In the genomic region with DNA sequence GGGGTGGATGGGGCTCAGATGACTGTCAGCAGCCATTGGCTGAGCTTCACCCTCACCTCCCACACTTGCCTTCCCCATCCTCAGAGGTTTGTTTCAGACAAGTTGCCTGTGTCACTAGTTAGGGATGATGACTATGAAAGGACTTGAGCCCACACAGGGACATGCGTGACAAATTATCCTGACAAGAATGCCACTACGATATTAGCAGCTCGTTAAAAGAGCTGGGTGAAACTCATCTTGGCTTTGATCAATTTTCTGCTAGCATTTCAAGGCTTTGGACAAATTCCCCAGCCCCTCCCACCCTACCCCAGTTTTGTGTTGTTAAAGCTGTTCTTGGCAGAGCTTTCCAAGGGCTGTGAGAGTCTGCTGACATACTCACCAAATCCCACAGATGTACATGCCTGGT, we compare ENCODE assay signal across 10 mouse cellular contexts.
DNase-seq lines count a peak whose midpoint lies in the region; ATAC-seq lines count a peak whose summit lies in the region.
"Had no signal": no experiment of that assay in that cellular context is flagged by ENCODE, and none has a peak within 500 bp of the region (broad histone marks: within the 10 kb centered on the region; RNA-seq: fewer than 3 reads in every experiment).

No protein-coding gene starts in this region.

- H3K36me3 ChIP-seq in forebrain, embryonic 12.5 days (replicated peaks) = no peaks in the 10 kb centered on the region
- no peaks in the 10 kb centered on the region for H3K36me3 ChIP-seq in forebrain, embryonic 11.5 days (ENCODE audit: control insufficient read depth, insufficient read depth, low read length)
- no peaks in the 10 kb centered on the region for H3K36me3 ChIP-seq in limb, embryonic 10.5 days

- no peak overlapping the region for H3K4me3 ChIP-seq in forebrain, embryonic 12.5 days (replicated peaks)
- no peak overlapping the region for H3K4me3 ChIP-seq in forebrain, embryonic 11.5 days (ENCODE audit: low read depth, low read length)
- H3K4me3 ChIP-seq in limb, embryonic 10.5 days = no peak overlapping the region

- 34% methylated on average over 3 of the region's 3 CpGs for WGBS in forebrain, embryonic 12.5 days
- 49% methylated on average over 3 of the region's 3 CpGs for WGBS in forebrain, embryonic 11.5 days
- 18% methylated on average over 3 of the region's 3 CpGs for WGBS in limb, embryonic 10.5 days

- no peak for DNase-seq in forebrain, embryonic 11.5 days (ENCODE audit: low spot score)
- peak; percentile 16 to 63 for DNase-seq in left cerebral cortex, postnatal 25 days (ENCODE audit: low spot score in 2 of 2)
- no peak for DNase-seq in left cerebral cortex, adult 11 months (ENCODE audit: low spot score)
- DNase-seq in NIH3T3 (ENCODE audit: low read depth) = peak; percentile 40
- peak; percentile 36 for DNase-seq in limb, embryonic 10.5 days (ENCODE audit: low spot score)
- no peak for DNase-seq in natural killer cell, adult 2 months (ENCODE audit: low spot score in 2 of 2)
- DNase-seq in thymus, postnatal 14 days = no peak
- DNase-seq: gastrocnemius, postnatal 14 days; kidney, postnatal 36 days had no signal

- H3K4me2 ChIP-seq in forebrain, embryonic 12.5 days = no peak overlapping the region
- no peak overlapping the region for H3K4me2 ChIP-seq in forebrain, embryonic 11.5 days (ENCODE audit: low read depth, low read length, severe bottlenecking)

- no peak overlapping the region for H3K9ac ChIP-seq in forebrain, embryonic 12.5 days
- H3K9ac ChIP-seq in forebrain, embryonic 11.5 days (ENCODE audit: low read length) = no peak overlapping the region

- no peaks in the 10 kb centered on the region for H3K27me3 ChIP-seq in forebrain, embryonic 12.5 days
- no peaks in the 10 kb centered on the region for H3K27me3 ChIP-seq in forebrain, embryonic 11.5 days (ENCODE audit: control insufficient read depth, insufficient read depth, low read length)
- H3K27me3 ChIP-seq in limb, embryonic 10.5 days (ENCODE audit: low read depth, poor library complexity, severe bottlenecking) = no peaks in the 10 kb centered on the region

- H3K4me1 ChIP-seq in forebrain, embryonic 12.5 days = peaks cover 12% of the 10 kb centered on the region
- no peaks in the 10 kb centered on the region for H3K4me1 ChIP-seq in forebrain, embryonic 11.5 days (replicated peaks; ENCODE audit: control insufficient read depth, insufficient read depth, low read length)
- H3K4me1 ChIP-seq in limb, embryonic 10.5 days = peaks cover 40% of the 10 kb centered on the region

- 0 out of 2 replicates have a peak overlapping the region, but pooled peaks have one; percentile 25 for H3K27ac ChIP-seq in forebrain, embryonic 12.5 days
- no peak overlapping the region for H3K27ac ChIP-seq in forebrain, embryonic 11.5 days (ENCODE audit: low read depth, low read length)
- H3K27ac ChIP-seq in limb, embryonic 10.5 days = no peak overlapping the region

- H3K9me3 ChIP-seq in forebrain, embryonic 12.5 days = no peaks in the 10 kb centered on the region
- H3K9me3 ChIP-seq in forebrain, embryonic 11.5 days (ENCODE audit: control insufficient read depth, low read length) = no peaks in the 10 kb centered on the region
- no peaks in the 10 kb centered on the region for H3K9me3 ChIP-seq in limb, embryonic 10.5 days (replicated peaks)

- intact Hi-C loops in left cerebral cortex, postnatal 25 days (cut with DNase I) = no loop called here

- ATAC-seq in forebrain, embryonic 12.5 days (ENCODE audit: low FRiP score) = peak; percentile 36; the same call in 1 of the 2 replicates
- no peak for ATAC-seq in forebrain, embryonic 11.5 days (replicated peaks; ENCODE audit: low FRiP score)

Comparison
In these comparisons a context has a peak if more than half of its experiments do, and no peak if none do; other contexts are left out.
1. DNase-seq: peak in left cerebral cortex, postnatal 25 days (2 of 2), NIH3T3 (single experiment) and limb, embryonic 10.5 days (single experiment); none in forebrain, embryonic 11.5 days (single experiment), left cerebral cortex, adult 11 months (single experiment), natural killer cell, adult 2 months (0 of 2) and thymus, postnatal 14 days (single experiment).